Mouse (Mus musculus): Measurements from ENCODE around the gene Adam12. TPM values are rescaled to one million over a fixed set of nuclear protein-coding genes. Genes with fewer than 3 reads are reported as not detected.

Gene Adam12
- polyA plus RNA-seq, 1 experiment from 2014 or later: 1.0 TPM

GRCm38 (mm10) chr7:133951777-133952545, 280.0 kb downstream of the Adam12 start:
- no peaks in the 10 kb centered on the region for H3K9me3 ChIP-seq (ENCODE audit: control insufficient read depth)
- no peak overlapping the region for H3K9ac ChIP-seq (ENCODE audit: low read depth, low read length)
- 86% methylated on average over 14 of the region's 14 CpGs for WGBS
- no peaks in the 10 kb centered on the region for H3K36me3 ChIP-seq (ENCODE audit: control insufficient read depth, insufficient read depth)
- H3K27me3 ChIP-seq (replicated peaks; ENCODE audit: control insufficient read depth, insufficient read depth, low read length): no peaks in the 10 kb centered on the region
- no peak overlapping the region for H3K4me3 ChIP-seq (ENCODE audit: low read depth, low read length)
- no peak for ATAC-seq
- no peak for TF ChIP-seq CTCF (IDR thresholded peaks at IDR 0.05; ENCODE audit: low read depth)
- H3K4me2 ChIP-seq (replicated peaks; ENCODE audit: low read depth): no peak overlapping the region
- H3K4me1 ChIP-seq (replicated peaks; ENCODE audit: control insufficient read depth, insufficient read depth, low read length): no peaks in the 10 kb centered on the region; the same call in 1 of the 2 replicates
- H3K27ac ChIP-seq (ENCODE audit: low read depth, low read length): no peak overlapping the region

- TF ChIP-seq CTCF (IDR thresholded peaks at IDR 0.05; ENCODE audit: low read depth): no peak
- no peak overlapping the region for H3K27ac ChIP-seq (ENCODE audit: low read depth, low read length)
- 86% methylated on average over 2 of the region's 2 CpGs for WGBS
- no peak overlapping the region for H3K4me2 ChIP-seq (replicated peaks; ENCODE audit: low read depth)
- H3K4me3 ChIP-seq (ENCODE audit: low read depth, low read length): no peak overlapping the region
- H3K9me3 ChIP-seq (ENCODE audit: control insufficient read depth): no peaks in the 10 kb centered on the region
- H3K36me3 ChIP-seq (ENCODE audit: control insufficient read depth, insufficient read depth): no peaks in the 10 kb centered on the region
- H3K4me1 ChIP-seq (replicated peaks; ENCODE audit: control insufficient read depth, insufficient read depth, low read length): no peaks in the 10 kb centered on the region
- no peak overlapping the region for H3K9ac ChIP-seq (ENCODE audit: low read depth, low read length)
- H3K27me3 ChIP-seq (replicated peaks; ENCODE audit: control insufficient read depth, insufficient read depth, low read length): no peaks in the 10 kb centered on the region
- ATAC-seq: no peak
Measured at GRCm38 (mm10) chr7:133947360-133947759, 284.6 kb downstream of the Adam12 start.

GRCm38 (mm10) chr7:133946757-133947345, 285.1 kb downstream of the Adam12 start:
- no peak overlapping the region for H3K4me3 ChIP-seq (ENCODE audit: low read depth, low read length)
- no peaks in the 10 kb centered on the region for H3K4me1 ChIP-seq (replicated peaks; ENCODE audit: control insufficient read depth, insufficient read depth, low read length)
- H3K9ac ChIP-seq (ENCODE audit: low read depth, low read length): no peak overlapping the region
- no peak overlapping the region for H3K27ac ChIP-seq (ENCODE audit: low read depth, low read length)
- TF ChIP-seq CTCF (IDR thresholded peaks at IDR 0.05; ENCODE audit: low read depth): no peak
- H3K27me3 ChIP-seq (replicated peaks; ENCODE audit: control insufficient read depth, insufficient read depth, low read length): no peaks in the 10 kb centered on the region
- H3K9me3 ChIP-seq (ENCODE audit: control insufficient read depth): no peaks in the 10 kb centered on the region
- no peaks in the 10 kb centered on the region for H3K36me3 ChIP-seq (ENCODE audit: control insufficient read depth, insufficient read depth)
- no peak overlapping the region for H3K4me2 ChIP-seq (replicated peaks; ENCODE audit: low read depth)
- no peak for ATAC-seq
- 32% methylated on average over 2 of the region's 2 CpGs for WGBS

- 69% methylated on average over 4 of the region's 4 CpGs for WGBS
- Histone ChIP-seq H3K9ac (ENCODE audit: low read depth, low read length) (no peak overlapping the region), H3K4me1 (replicated peaks; ENCODE audit: control insufficient read depth, insufficient read depth, low read length) (no peaks in the 10 kb centered on the region), H3K9me3 (ENCODE audit: control insufficient read depth) (no peaks in the 10 kb centered on the region), H3K36me3 (ENCODE audit: control insufficient read depth, insufficient read depth) (no peaks in the 10 kb centered on the region), H3K27ac (ENCODE audit: low read depth, low read length) (no peak overlapping the region), H3K4me2 (replicated peaks; ENCODE audit: low read depth) (no peak overlapping the region), H3K4me3 (ENCODE audit: low read depth, low read length) (no peak overlapping the region), H3K27me3 (replicated peaks; ENCODE audit: control insufficient read depth, insufficient read depth, low read length) (no peaks in the 10 kb centered on the region)
- no peak for ATAC-seq
- no peak for TF ChIP-seq CTCF (IDR thresholded peaks at IDR 0.05; ENCODE audit: low read depth)
Measured at GRCm38 (mm10) chr7:133946113-133946512, 285.8 kb downstream of the Adam12 start.

- no peak overlapping the region for H3K27ac ChIP-seq (ENCODE audit: low read depth, low read length)
- no peak overlapping the region for H3K9ac ChIP-seq (ENCODE audit: low read depth, low read length)
- ATAC-seq: no peak
- 67% methylated on average over 4 of the region's 4 CpGs for whole genome bisulfite sequencing
- no peaks in the 10 kb centered on the region for H3K36me3 ChIP-seq (ENCODE audit: control insufficient read depth, insufficient read depth)
- H3K4me1 ChIP-seq (replicated peaks; ENCODE audit: control insufficient read depth, insufficient read depth, low read length): no peaks in the 10 kb centered on the region
- no peak overlapping the region for H3K4me3 ChIP-seq (ENCODE audit: low read depth, low read length)
- 0 out of 2 replicates have a peak, but pooled peaks cover 2% of the 10 kb centered on the region for H3K27me3 ChIP-seq (replicated peaks; ENCODE audit: control insufficient read depth, insufficient read depth, low read length)
- no peaks in the 10 kb centered on the region for H3K9me3 ChIP-seq (ENCODE audit: control insufficient read depth)
- no peak for TF ChIP-seq CTCF (IDR thresholded peaks at IDR 0.05; ENCODE audit: low read depth)
- H3K4me2 ChIP-seq (replicated peaks; ENCODE audit: low read depth): no peak overlapping the region
Measured at GRCm38 (mm10) chr7:133940405-133940804, 291.5 kb downstream of the Adam12 start.

GRCm38 (mm10) chr7:133937473-133937872, 294.5 kb downstream of the Adam12 start:
- no peaks in the 10 kb centered on the region for H3K9me3 ChIP-seq (ENCODE audit: control insufficient read depth)
- no peak overlapping the region for H3K4me2 ChIP-seq (replicated peaks; ENCODE audit: low read depth)
- no peak for TF ChIP-seq CTCF (IDR thresholded peaks at IDR 0.05; ENCODE audit: low read depth)
- 87% methylated on average over 3 of the region's 3 CpGs for WGBS
- ATAC-seq: no peak
- H3K27ac ChIP-seq (ENCODE audit: low read depth, low read length): no peak overlapping the region
- no peak overlapping the region for H3K9ac ChIP-seq (ENCODE audit: low read depth, low read length)
- H3K4me1 ChIP-seq (replicated peaks; ENCODE audit: control insufficient read depth, insufficient read depth, low read length): 0 out of 2 replicates have a peak, but pooled peaks cover 2% of the 10 kb centered on the region
- H3K4me3 ChIP-seq (ENCODE audit: low read depth, low read length): no peak overlapping the region
- 0 out of 2 replicates have a peak, but pooled peaks cover 2% of the 10 kb centered on the region for H3K27me3 ChIP-seq (replicated peaks; ENCODE audit: control insufficient read depth, insufficient read depth, low read length)
- H3K36me3 ChIP-seq (ENCODE audit: control insufficient read depth, insufficient read depth): no peaks in the 10 kb centered on the region
